Mouse (Mus musculus) kidney, adult 8-10 months (tissue): ENCODE results near the gene Osgin1.

Experiments used
- DNase-seq, 2 experiments: peaks; one replicate each; pipeline ENCODE4 v3.0.0; 2022

The Osgin1 gene

GRCm38 (mm10) chr8:119433582-119434174, at the start of gene Osgin1:
Gene Osgin1 (plus strand): TSS chr8:119434124.
- no peak for DNase-seq

- peak; percentile 40 to 80 for DNase-seq
Measured at GRCm38 (mm10) chr8:119384478-119384877, 49.4 kb upstream of the Osgin1 start.

GRCm38 (mm10) chr8:119385854-119386253, 48.1 kb upstream of the Osgin1 start:
- DNase-seq: no peak

- no peak for DNase-seq
Measured at GRCm38 (mm10) chr8:119386988-119387387, 46.9 kb upstream of the Osgin1 start.

- DNase-seq: no peak
Measured at GRCm38 (mm10) chr8:119394097-119394496, 39.8 kb upstream of the Osgin1 start.

GRCm38 (mm10) chr8:119394524-119395026, 39.3 kb upstream of the Osgin1 start, which contains the start of gene Mlycd:
Gene Mlycd (plus strand): TSS chr8:119394878.
- DNase-seq: peak; percentile 92 to 94

- DNase-seq: no peak
Measured at GRCm38 (mm10) chr8:119395072-119395950, 38.6 kb upstream of the Osgin1 start.

GRCm38 (mm10) chr8:119398558-119398957, 35.4 kb upstream of the Osgin1 start:
- DNase-seq: no peak

GRCm38 (mm10) chr8:119399255-119399654, 34.7 kb upstream of the Osgin1 start:
- no peak for DNase-seq

GRCm38 (mm10) chr8:119400122-119400671, 33.7 kb upstream of the Osgin1 start:
- DNase-seq: peak; percentile 58 to 60

- no peak for DNase-seq
Measured at GRCm38 (mm10) chr8:119400904-119401303, 33.0 kb upstream of the Osgin1 start.

- no peak for DNase-seq
Measured at GRCm38 (mm10) chr8:119403912-119404311, 30.0 kb upstream of the Osgin1 start.

- no peak for DNase-seq
Measured at GRCm38 (mm10) chr8:119404648-119405047, 29.3 kb upstream of the Osgin1 start.

- DNase-seq: no peak
Measured at GRCm38 (mm10) chr8:119408311-119408710, 25.6 kb upstream of the Osgin1 start.

GRCm38 (mm10) chr8:119412037-119412734, 21.7 kb upstream of the Osgin1 start:
- DNase-seq: no peak

GRCm38 (mm10) chr8:119412735-119413498, 21.0 kb upstream of the Osgin1 start:
- peak in 1 of 2 experiments; percentile 76 for DNase-seq

- no peak for DNase-seq
Measured at GRCm38 (mm10) chr8:119413605-119414004, 20.3 kb upstream of the Osgin1 start.

GRCm38 (mm10) chr8:119420318-119420717, 13.6 kb upstream of the Osgin1 start:
- no peak for DNase-seq

GRCm38 (mm10) chr8:119421603-119422122, 12.3 kb upstream of the Osgin1 start:
- DNase-seq: no peak

- DNase-seq: peak in 1 of 2 experiments; percentile 52
Measured at GRCm38 (mm10) chr8:119422123-119422711, 11.7 kb upstream of the Osgin1 start.

GRCm38 (mm10) chr8:119423631-119424141, 10.2 kb upstream of the Osgin1 start:
- peak; percentile 80 to 81 for DNase-seq
